In genomic region chr13:116508213-116508811, GRCm38 (mm10) we compare ENCODE assay signal across 22 mouse cellular contexts.
DNase-seq lines count a peak whose midpoint lies in the region; ATAC-seq lines count a peak whose summit lies in the region.
"Had no signal": no experiment of that assay in that cellular context is flagged by ENCODE, and none has a peak within 500 bp of the region (broad histone marks: within the 10 kb centered on the region; RNA-seq: fewer than 3 reads in every experiment).

No protein-coding gene starts in this region.

- no peaks in the 10 kb centered on the region for H3K4me1 ChIP-seq in midbrain, embryonic 11.5 days (ENCODE audit: control insufficient read depth, insufficient read depth, low read length)
- H3K4me1 ChIP-seq in midbrain, embryonic 16.5 days (ENCODE audit: control insufficient read depth, insufficient read depth, low read length): no peaks in the 10 kb centered on the region
- peaks cover 13% of the 10 kb centered on the region; the same call in 1 of the 2 replicates for H3K4me1 ChIP-seq in limb, embryonic 13.5 days
- H3K4me1 ChIP-seq in limb, embryonic 15.5 days: no peaks in the 10 kb centered on the region
- H3K4me1 ChIP-seq: embryonic facial prominence, embryonic 13.5 days; embryonic facial prominence, embryonic 15.5 days; forebrain, embryonic 10.5 days; forebrain, embryonic 12.5 days had no signal

- peak; percentile 6 for DNase-seq in midbrain, embryonic 11.5 days (ENCODE audit: low spot score, missing footprints)
- DNase-seq in gastrocnemius, adult 18-20 months (ENCODE audit: low spot score): no peak
- no peak for DNase-seq in thymus, postnatal 25 days
- DNase-seq: adrenal gland, adult 2 months; adrenal gland, postnatal 10 days; adrenal gland, postnatal 25 days; cerebellum, adult 11 months; cerebellum, adult 18-20 months; cerebellum, adult 8-10 months; cerebellum, adult 9-11 months; cerebellum, postnatal 14 days; cerebellum, postnatal 36 days; embryo, embryonic 11 days had no signal

- no peak overlapping the region for H3K27ac ChIP-seq in midbrain, embryonic 11.5 days (ENCODE audit: low read depth, low read length)
- no peak overlapping the region for H3K27ac ChIP-seq in midbrain, embryonic 16.5 days (ENCODE audit: low read length)
- H3K27ac ChIP-seq in limb, embryonic 13.5 days: no peak overlapping the region; the same call in 1 of the 2 replicates
- H3K27ac ChIP-seq in limb, embryonic 15.5 days: no peak overlapping the region; the same call in 1 of the 2 replicates
- H3K27ac ChIP-seq: embryonic facial prominence, embryonic 13.5 days; embryonic facial prominence, embryonic 15.5 days; forebrain, embryonic 10.5 days; forebrain, embryonic 12.5 days had no signal

- no peak for ATAC-seq in midbrain, embryonic 11.5 days (ENCODE audit: low FRiP score)
- ATAC-seq in midbrain, embryonic 16.5 days: no peak
- ATAC-seq in limb, embryonic 13.5 days (ENCODE audit: low FRiP score, low read depth): peak; percentile 86
- ATAC-seq in limb, embryonic 15.5 days (ENCODE audit: insufficient number of reproducible peaks, low FRiP score, low TSS enrichment, low read depth): 0 out of 2 replicates have a peak, but pooled peaks have one; percentile 72
- ATAC-seq: forebrain, embryonic 14.5 days had no signal

- no peak overlapping the region for H3K4me2 ChIP-seq in midbrain, embryonic 11.5 days
- no peak overlapping the region for H3K4me2 ChIP-seq in midbrain, embryonic 16.5 days (ENCODE audit: low read length)
- H3K4me2 ChIP-seq in limb, embryonic 13.5 days (replicated peaks): no peak overlapping the region
- no peak overlapping the region for H3K4me2 ChIP-seq in limb, embryonic 15.5 days
- H3K4me2 ChIP-seq: embryonic facial prominence, embryonic 13.5 days; embryonic facial prominence, embryonic 15.5 days; forebrain, embryonic 12.5 days had no signal

- H3K9me3 ChIP-seq in midbrain, embryonic 11.5 days (ENCODE audit: control insufficient read depth, low read length): no peaks in the 10 kb centered on the region
- no peaks in the 10 kb centered on the region for H3K9me3 ChIP-seq in midbrain, embryonic 16.5 days (replicated peaks; ENCODE audit: control insufficient read depth, low read length, poor library complexity, severe bottlenecking)
- no peaks in the 10 kb centered on the region for H3K9me3 ChIP-seq in limb, embryonic 13.5 days
- H3K9me3 ChIP-seq in limb, embryonic 15.5 days: no peaks in the 10 kb centered on the region
- H3K9me3 ChIP-seq: embryonic facial prominence, embryonic 13.5 days; embryonic facial prominence, embryonic 15.5 days; forebrain, embryonic 10.5 days; forebrain, embryonic 12.5 days had no signal

- no peaks in the 10 kb centered on the region for H3K27me3 ChIP-seq in midbrain, embryonic 11.5 days (ENCODE audit: control insufficient read depth, insufficient read depth, low read length)
- H3K27me3 ChIP-seq in midbrain, embryonic 16.5 days (ENCODE audit: control insufficient read depth, insufficient read depth, low read depth, low read length): no peaks in the 10 kb centered on the region
- H3K27me3 ChIP-seq in limb, embryonic 13.5 days: peaks cover 13% of the 10 kb centered on the region; the same call in 1 of the 2 replicates
- no peaks in the 10 kb centered on the region for H3K27me3 ChIP-seq in limb, embryonic 15.5 days
- H3K27me3 ChIP-seq: embryonic facial prominence, embryonic 13.5 days; embryonic facial prominence, embryonic 15.5 days had no signal

- no peak overlapping the region for H3K4me3 ChIP-seq in midbrain, embryonic 11.5 days (ENCODE audit: low read depth, low read length)
- H3K4me3 ChIP-seq in midbrain, embryonic 16.5 days (ENCODE audit: low read depth, low read length): no peak overlapping the region
- no peak overlapping the region for H3K4me3 ChIP-seq in limb, embryonic 13.5 days
- no peak overlapping the region for H3K4me3 ChIP-seq in limb, embryonic 15.5 days
- H3K4me3 ChIP-seq: embryonic facial prominence, embryonic 13.5 days; embryonic facial prominence, embryonic 15.5 days; erythroblast, embryonic 14.5 days; forebrain, embryonic 10.5 days; forebrain, embryonic 12.5 days had no signal

- H3K9ac ChIP-seq in midbrain, embryonic 11.5 days (ENCODE audit: low read length): no peak overlapping the region
- H3K9ac ChIP-seq in midbrain, embryonic 16.5 days (ENCODE audit: low read depth, low read length): no peak overlapping the region
- no peak overlapping the region for H3K9ac ChIP-seq in limb, embryonic 13.5 days
- H3K9ac ChIP-seq in limb, embryonic 15.5 days: no peak overlapping the region
- H3K9ac ChIP-seq: embryonic facial prominence, embryonic 13.5 days; embryonic facial prominence, embryonic 15.5 days; forebrain, embryonic 12.5 days had no signal

- 87% methylated on average over 7 of the region's 7 CpGs for WGBS in midbrain, embryonic 11.5 days
- WGBS in midbrain, embryonic 16.5 days: 93% methylated on average over 7 of the region's 7 CpGs
- WGBS in limb, embryonic 13.5 days: 44% methylated on average over 7 of the region's 7 CpGs
- WGBS in limb, embryonic 15.5 days: 47% methylated on average over 7 of the region's 7 CpGs

- no peaks in the 10 kb centered on the region for H3K36me3 ChIP-seq in midbrain, embryonic 11.5 days (ENCODE audit: control insufficient read depth, insufficient read depth, low read length)
- H3K36me3 ChIP-seq in midbrain, embryonic 16.5 days (ENCODE audit: control insufficient read depth, insufficient read depth, low read length): no peaks in the 10 kb centered on the region
- no peaks in the 10 kb centered on the region for H3K36me3 ChIP-seq in limb, embryonic 13.5 days
- no peaks in the 10 kb centered on the region for H3K36me3 ChIP-seq in limb, embryonic 15.5 days
- H3K36me3 ChIP-seq: embryonic facial prominence, embryonic 13.5 days; embryonic facial prominence, embryonic 15.5 days; forebrain, embryonic 10.5 days; forebrain, embryonic 12.5 days had no signal

Comparison
In these comparisons a context has a peak if more than half of its experiments do, and no peak if none do; other contexts are left out.
1. ATAC-seq: peak in limb, embryonic 13.5 days (single experiment) and limb, embryonic 15.5 days (single experiment); none in midbrain, embryonic 11.5 days (single experiment) and midbrain, embryonic 16.5 days (single experiment).